Mouse (Mus musculus) midbrain, embryonic 12.5 days (tissue): ENCODE results near the gene C1qtnf4. TPM values are rescaled to one million over a fixed set of nuclear protein-coding genes. Genes with fewer than 3 reads are reported as not detected.
A peak's percentile ranks its signal among the peaks of the same experiment; 100 is the strongest.
"Not testable (repeated sequence)": the region's sequence is repeated elsewhere in the genome, so short reads cannot be mapped to it uniquely, and the experiment has no call there.

Source experiments
- ATAC-seq: fragments of 200-750 bp; cut with Nextera tagmentation; 2 replicates; pipeline ENCODE4 v1.8.0; 2017; ENCODE audit warnings: low read depth, moderate TSS enrichment, moderate library complexity; ENCODE audit not compliant: low FRiP score
- H3K27ac ChIP-seq: fragments of 300-500 bp; sonication (generic); replicated peaks from 2 replicates; pipeline ENCODE4 v1.5.1; 2016; ENCODE audit warnings: mild to moderate bottlenecking
- H3K27me3 ChIP-seq: fragments of 300-500 bp; sonication (generic); 2 replicates; pipeline ENCODE4 v1.6.1; 2016; ENCODE audit warnings: mild to moderate bottlenecking
- H3K36me3 ChIP-seq: fragments of 300-500 bp; sonication (generic); 2 replicates; pipeline ENCODE4 v1.6.1; 2016
- H3K4me1 ChIP-seq: fragments of 300-500 bp; sonication (generic); 2 replicates; pipeline ENCODE4 v1.6.1; 2016
- H3K4me2 ChIP-seq: fragments of 300-500 bp; sonication (generic); replicated peaks from 2 replicates; pipeline ENCODE4 v1.6.1; 2016; ENCODE audit warnings: mild to moderate bottlenecking, moderate library complexity
- H3K4me3 ChIP-seq: fragments of 300-500 bp; sonication (generic); 2 replicates; pipeline ENCODE4 v1.5.1; 2016; ENCODE audit warnings: mild to moderate bottlenecking
- H3K9ac ChIP-seq: fragments of 300-500 bp; sonication (generic); replicated peaks from 2 replicates; pipeline ENCODE4 v1.6.1; 2016; ENCODE audit warnings: mild to moderate bottlenecking, moderate library complexity
- H3K9me3 ChIP-seq: fragments of 300-500 bp; sonication (generic); 2 replicates; pipeline ENCODE4 v1.6.1; 2016; ENCODE audit warnings: mild to moderate bottlenecking
- WGBS: fragments of 180-500 bp; shearing (Covaris S2); methylation state at CpG from one replicate; pipeline ENCODE4 v1.1.7; 2016; 5-methylcytosine and 5-hydroxymethylcytosine counted together
- polyA plus RNA-seq: library from polyadenylated mRNA; unstranded; fragments of >200 nt; fragmentation: Nextera tagmentation; extraction: Ambion mirVana; gene quantifications from 2 replicates; pipeline ENCODE4 v1.2.1, GENCODE M21; 2016

The C1qtnf4 gene
- polyA plus RNA-seq, 1 experiment from 2014 or later = 29.2 TPM

DNA sequence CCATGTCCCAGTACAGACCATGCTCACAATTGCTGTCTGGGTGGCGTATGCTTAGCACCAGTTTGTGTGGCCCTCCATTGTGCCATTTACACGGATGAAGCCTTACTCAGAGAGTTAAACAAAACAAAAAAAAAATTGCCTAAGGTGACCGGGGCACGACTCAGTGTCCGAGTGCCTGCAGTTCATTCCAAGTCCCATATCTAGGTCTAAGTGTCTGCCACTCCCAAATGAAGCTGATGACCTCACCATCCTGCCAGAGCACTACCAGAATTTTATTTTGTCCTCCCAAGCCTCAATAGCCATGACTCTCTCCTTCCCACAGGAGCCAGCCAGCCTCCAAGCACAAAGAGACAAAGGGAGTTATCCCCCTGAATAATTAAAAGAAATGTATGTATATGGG is 2.0 kb downstream of the C1qtnf4 start:
- Histone ChIP-seq H3K27ac (no peak overlapping the region), H3K4me2 (peak overlapping the region; percentile 89), H3K4me3 (peak overlapping the region; percentile 63; the same call in 1 of the 2 replicates), H3K36me3 (no peaks in the 10 kb centered on the region), H3K9ac (no peak overlapping the region), H3K4me1 (peaks cover 34% of the 10 kb centered on the region), H3K9me3 (no peaks in the 10 kb centered on the region), H3K27me3 (peaks cover 77% of the 10 kb centered on the region)
- no peak for ATAC-seq
- 69% methylated on average over 5 of the region's 5 CpGs for WGBS

- peak overlapping the region; percentile 63 for H3K4me2 ChIP-seq
- H3K27ac ChIP-seq = no peak overlapping the region
- H3K4me3 ChIP-seq = peak overlapping the region; percentile 48
- WGBS = 7% methylated on average over 131 of the region's 133 CpGs
- H3K27me3 ChIP-seq = peaks cover 67% of the 10 kb centered on the region
- H3K9ac ChIP-seq = peak overlapping the region; percentile 39; the same call in 1 of the 2 replicates
- H3K4me1 ChIP-seq = peaks cover 29% of the 10 kb centered on the region
- peak; percentile 51 for ATAC-seq
- H3K36me3 ChIP-seq = peaks cover 17% of the 10 kb centered on the region; the same call in 1 of the 2 replicates
- no peaks in the 10 kb centered on the region for H3K9me3 ChIP-seq
Measured at GRCm38 (mm10) chr2:90889550-90890548, 4.2 kb downstream of the C1qtnf4 start.

DNA sequence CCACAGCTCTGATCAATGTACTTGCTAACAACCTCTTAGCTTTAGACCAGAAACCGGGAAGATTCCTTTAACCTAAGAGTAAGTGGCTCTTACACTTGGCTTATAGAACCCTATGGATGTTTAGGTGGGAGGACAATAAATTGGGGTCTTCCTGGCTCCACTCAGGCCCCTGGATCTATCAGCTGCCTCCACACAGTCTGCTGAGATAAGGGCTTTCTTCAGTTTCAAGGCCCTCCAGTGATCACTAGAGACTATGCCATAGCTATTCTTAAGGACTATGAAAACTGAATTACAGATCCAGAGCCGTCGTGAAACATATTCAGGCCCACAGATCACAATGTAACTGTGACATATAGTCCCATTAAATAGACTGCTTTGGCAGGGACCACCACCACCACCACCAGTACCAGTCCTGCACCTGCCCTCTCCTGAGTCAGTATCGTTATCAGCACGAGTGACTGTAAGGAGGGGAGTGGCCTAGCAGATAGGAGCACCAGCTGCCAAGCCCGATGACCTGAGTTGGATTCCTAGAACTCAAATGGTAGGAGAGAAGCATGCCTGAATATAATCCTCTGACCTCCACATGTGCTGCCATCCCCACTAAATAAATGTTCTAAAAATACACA is 8.1 kb downstream of the C1qtnf4 start:
- peaks cover 28% of the 10 kb centered on the region for H3K27me3 ChIP-seq
- no peak for ATAC-seq
- no peak overlapping the region for H3K27ac ChIP-seq
- H3K9ac ChIP-seq = no peak overlapping the region
- WGBS = 93% methylated on average over 6 of the region's 6 CpGs
- H3K9me3 ChIP-seq = no peaks in the 10 kb centered on the region
- peaks cover 14% of the 10 kb centered on the region for H3K4me1 ChIP-seq
- H3K36me3 ChIP-seq = peaks cover 55% of the 10 kb centered on the region
- no peak overlapping the region for H3K4me2 ChIP-seq
- H3K4me3 ChIP-seq = no peak overlapping the region

DNA sequence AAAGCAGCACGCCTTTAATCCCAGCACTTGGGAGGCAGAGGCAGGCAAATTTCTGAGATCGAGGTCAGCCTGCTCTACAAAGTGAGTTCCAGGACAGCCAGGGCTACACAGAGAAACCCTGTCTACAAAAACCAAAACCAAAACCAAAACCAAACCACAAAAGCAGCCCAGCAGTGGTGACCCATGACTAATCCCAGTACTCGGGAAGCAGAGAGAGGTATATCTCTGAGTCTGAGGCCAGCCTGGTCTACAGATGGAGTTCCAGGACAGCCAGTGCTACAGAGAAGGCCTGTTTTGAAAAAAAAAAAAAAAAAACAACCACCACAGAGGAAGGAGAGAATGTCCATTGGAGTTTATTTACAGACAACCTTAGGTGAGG is 8.6 kb downstream of the C1qtnf4 start:
- H3K9ac ChIP-seq = not testable (repeated sequence)
- WGBS = 93% methylated on average over 3 of the region's 3 CpGs

DNA sequence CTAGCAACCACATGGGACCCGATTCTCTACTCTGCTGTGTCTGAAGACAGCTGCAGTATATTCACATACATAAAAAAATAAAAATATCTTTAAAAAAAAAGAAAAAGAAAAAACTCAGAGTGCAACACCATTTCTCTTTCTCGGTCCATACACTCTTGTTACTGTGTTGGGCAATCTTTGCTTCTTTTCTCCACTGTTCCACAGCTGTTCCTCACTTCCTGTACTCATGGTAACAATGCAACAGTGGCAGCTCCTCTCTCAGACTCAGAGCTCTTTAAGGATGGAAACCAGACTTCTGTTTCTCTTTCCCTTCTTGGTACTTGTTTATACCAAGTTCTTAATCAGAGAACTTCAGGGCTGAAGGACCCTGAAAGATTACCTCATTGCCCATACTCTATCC is 17.7 kb downstream of the C1qtnf4 start:
- Histone ChIP-seq H3K9me3 (no peaks in the 10 kb centered on the region), H3K27ac (no peak overlapping the region), H3K4me3 (peak overlapping the region; percentile 92), H3K36me3 (peaks cover 46% of the 10 kb centered on the region), H3K9ac (peak overlapping the region; percentile 94), H3K27me3 (no peaks in the 10 kb centered on the region), H3K4me2 (peak overlapping the region; percentile 79), H3K4me1 (peaks cover 27% of the 10 kb centered on the region)
- no peak for ATAC-seq
- WGBS = 96% methylated on average over 2 of the region's 2 CpGs

More for the DNA sequence above, 8.6 kb downstream of the C1qtnf4 start:
- H3K4me3 ChIP-seq, H3K27ac ChIP-seq, H3K4me2 ChIP-seq, H3K9me3 ChIP-seq, ATAC-seq: not testable (repeated sequence)
- Histone ChIP-seq H3K4me1 (peaks cover 12% of the 10 kb centered on the region), H3K36me3 (peaks cover 60% of the 10 kb centered on the region), H3K27me3 (peaks cover 23% of the 10 kb centered on the region)

GRCm38 (mm10) chr2:90904076-90904855 is 18.6 kb downstream of the C1qtnf4 start, which contains the start of the genes Kbtbd4 and Ndufs3:
Kbtbd4 (plus strand) TSS chr2:90904740.
Ndufs3 (minus strand) TSS chr2:90904827.
- peak within 1 kb of the TSS; percentile 79 for H3K4me2 ChIP-seq
- peak within 1 kb of the TSS; percentile 94 for H3K9ac ChIP-seq
- under 1% methylated on average over 36 of the region's 43 CpGs for WGBS
- H3K4me1 ChIP-seq = peaks cover 27% of the 10 kb centered on the region
- H3K36me3 ChIP-seq = peaks cover 46% of the 10 kb centered on the region
- peak within 1 kb of the TSS; percentile 89 for H3K27ac ChIP-seq
- H3K27me3 ChIP-seq = no peaks in the 10 kb centered on the region
- peak within 1 kb of the TSS; percentile 92 for H3K4me3 ChIP-seq
- no peaks in the 10 kb centered on the region for H3K9me3 ChIP-seq
- ATAC-seq = peak; percentile 95

DNA sequence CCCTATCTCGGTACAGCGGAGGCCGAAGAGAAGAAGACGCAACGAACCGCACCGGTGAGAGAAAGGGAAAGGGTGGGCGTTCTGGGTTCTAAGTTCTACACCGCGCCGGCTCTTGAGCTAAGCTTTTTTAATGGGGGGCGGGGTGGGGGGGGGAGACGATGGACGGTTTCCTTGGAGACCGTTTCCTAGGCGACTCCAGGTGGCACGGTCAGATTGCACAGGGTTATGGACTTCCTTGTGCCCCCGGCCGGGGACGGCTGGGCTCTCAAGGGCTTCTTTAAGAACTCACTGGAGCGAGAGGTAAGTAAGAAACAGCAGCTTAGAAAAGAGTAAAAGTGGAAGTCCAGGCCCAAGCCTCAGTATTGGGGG is 19.2 kb downstream of the C1qtnf4 start:
- Histone ChIP-seq H3K4me2 (peak overlapping the region; percentile 79), H3K27me3 (no peaks in the 10 kb centered on the region), H3K36me3 (peaks cover 49% of the 10 kb centered on the region), H3K4me1 (peaks cover 27% of the 10 kb centered on the region), H3K9ac (peak overlapping the region; percentile 94), H3K4me3 (peak overlapping the region; percentile 92), H3K9me3 (no peaks in the 10 kb centered on the region), H3K27ac (peak overlapping the region; percentile 89)
- WGBS = 1% methylated on average over 21 of the region's 21 CpGs
- ATAC-seq = peak; percentile 74

- no peaks in the 10 kb centered on the region for H3K27me3 ChIP-seq
- ATAC-seq = no peak
- H3K27ac ChIP-seq = no peak overlapping the region
- no peaks in the 10 kb centered on the region for H3K9me3 ChIP-seq
- WGBS = 91% methylated on average over 2 of the region's 2 CpGs
- H3K4me3 ChIP-seq = no peak overlapping the region
- H3K9ac ChIP-seq = no peak overlapping the region
- peaks cover 27% of the 10 kb centered on the region for H3K4me1 ChIP-seq
- H3K36me3 ChIP-seq = peaks cover 57% of the 10 kb centered on the region
- no peak overlapping the region for H3K4me2 ChIP-seq
Measured at GRCm38 (mm10) chr2:90906721-90907120, 21.1 kb downstream of the C1qtnf4 start.

DNA sequence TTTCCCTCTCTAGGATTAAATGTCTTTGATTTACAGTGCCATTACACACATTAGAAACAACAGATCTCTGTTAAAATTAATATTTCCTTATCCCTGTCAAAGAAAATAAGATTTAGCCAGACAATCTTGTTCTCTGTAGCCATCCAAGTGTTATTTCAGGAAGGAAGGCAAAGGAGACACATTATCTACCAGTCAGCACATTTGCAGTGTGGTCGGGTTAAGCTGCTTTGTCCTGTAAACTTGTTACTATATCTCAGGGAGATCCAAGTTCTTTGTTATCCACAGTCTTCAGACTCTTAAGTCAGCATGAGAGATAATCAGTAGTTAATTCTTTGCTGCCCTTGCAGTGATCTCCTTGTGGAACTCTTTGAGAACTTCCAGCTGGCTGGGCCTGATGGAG is 25.2 kb downstream of the C1qtnf4 start:
- Histone ChIP-seq H3K9me3 (no peaks in the 10 kb centered on the region), H3K36me3 (peaks cover 67% of the 10 kb centered on the region), H3K27me3 (no peaks in the 10 kb centered on the region), H3K27ac (no peak overlapping the region), H3K9ac (no peak overlapping the region), H3K4me3 (no peak overlapping the region), H3K4me2 (no peak overlapping the region), H3K4me1 (peaks cover 13% of the 10 kb centered on the region)
- ATAC-seq = no peak
- 91% methylated on average over 1 of the region's 1 CpGs for WGBS

- H3K27me3 ChIP-seq = no peaks in the 10 kb centered on the region
- H3K4me3 ChIP-seq = no peak overlapping the region
- WGBS = 94% methylated on average over 1 of the region's 1 CpGs
- no peak overlapping the region for H3K27ac ChIP-seq
- peaks cover 63% of the 10 kb centered on the region for H3K36me3 ChIP-seq
- H3K9ac ChIP-seq = no peak overlapping the region
- no peak for ATAC-seq
- no peak overlapping the region for H3K4me2 ChIP-seq
- H3K9me3 ChIP-seq = no peaks in the 10 kb centered on the region
- peaks cover 17% of the 10 kb centered on the region for H3K4me1 ChIP-seq
Measured at GRCm38 (mm10) chr2:90911668-90912067, 26.0 kb downstream of the C1qtnf4 start.

DNA sequence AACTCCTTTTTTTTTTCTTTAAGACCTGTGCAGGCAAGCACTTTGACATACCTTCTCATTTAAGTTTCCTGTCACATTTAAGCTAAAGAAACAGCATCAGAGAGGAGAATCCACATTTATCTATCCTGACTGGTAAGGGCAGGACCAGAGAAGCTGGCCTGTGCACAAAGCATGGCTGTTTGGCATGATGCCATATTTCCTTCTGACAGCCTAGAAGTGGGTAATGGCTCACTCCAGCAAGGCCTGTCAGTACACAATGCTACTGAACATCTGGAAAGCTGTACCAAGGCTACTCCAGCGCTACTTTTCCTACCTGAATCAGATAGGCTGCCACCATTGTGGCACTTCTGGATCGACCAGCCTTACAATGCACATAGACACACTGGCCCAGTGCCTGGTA is 28.0 kb downstream of the C1qtnf4 start:
- ATAC-seq = no peak
- Histone ChIP-seq H3K4me1 (peaks cover 28% of the 10 kb centered on the region), H3K27ac (no peak overlapping the region), H3K27me3 (no peaks in the 10 kb centered on the region), H3K4me3 (no peak overlapping the region), H3K9ac (no peak overlapping the region), H3K9me3 (no peaks in the 10 kb centered on the region), H3K36me3 (peaks cover 51% of the 10 kb centered on the region), H3K4me2 (no peak overlapping the region)
- 93% methylated on average over 2 of the region's 2 CpGs for WGBS
